Mouse (Mus musculus) MEL (cell line): ENCODE measurements around the gene Hmgb1. TPM values are rescaled to one million over a fixed set of nuclear protein-coding genes. Genes with fewer than 3 reads are reported as not detected.
A peak's percentile ranks its signal among the peaks of the same experiment; 100 is the strongest.

ENCODE experiments used
- DNase-seq: peaks from one replicate; pipeline ENCODE4 v3.0.0; 2011; ENCODE audit warnings: low read depth, low spot score
- H3K27ac ChIP-seq: 2 replicates; pipeline ENCODE4 v1.5.1; 2012; ENCODE audit warnings: low read depth, mild to moderate bottlenecking, control low read depth, low read length, moderate library complexity; ENCODE audit not compliant: control insufficient read depth
- H3K27me3 ChIP-seq, 2 experiments: fragments of 150-350 bp in 1 of 2; sonication (generic) in 1 of 2; 2 replicates each; pipeline ENCODE4 v1.6.1; 2012; ENCODE audit warnings: low read length in 2 of 2, mild to moderate bottlenecking in 2 of 2, improper control_type of control experiment in 1 of 2, moderate library complexity in 1 of 2; ENCODE audit not compliant: insufficient read depth in 2 of 2, control insufficient read depth in 1 of 2
- H3K36me3 ChIP-seq, 2 experiments: 2 replicates each; pipeline ENCODE4 v1.6.1; 2012 to 2014; ENCODE audit warnings: low read length in 2 of 2, improper control_type of control experiment in 1 of 2, inconsistent platforms in 1 of 2, mild to moderate bottlenecking in 1 of 2; ENCODE audit not compliant: insufficient read depth in 2 of 2, control insufficient read depth in 1 of 2
- H3K4me1 ChIP-seq, 2 experiments: fragments of 150-350 bp in 1 of 2; sonication (generic) in 1 of 2; 2 replicates each; pipeline ENCODE4 v1.6.1; 2012; ENCODE audit warnings: low read length in 2 of 2, improper control_type of control experiment in 1 of 2, mild to moderate bottlenecking in 1 of 2; ENCODE audit not compliant: insufficient read depth in 2 of 2, control insufficient read depth in 1 of 2
- H3K4me3 ChIP-seq, 2 experiments: fragments of 150-350 bp in 1 of 2; sonication (generic) in 1 of 2; 2 replicates each; pipeline ENCODE4 v1.5.1; 2012; ENCODE audit warnings: low read depth in 2 of 2, low read length in 2 of 2, mild to moderate bottlenecking in 2 of 2, moderate library complexity in 2 of 2, control low read depth in 1 of 2, improper control_type of control experiment in 1 of 2; ENCODE audit not compliant: control insufficient read depth in 1 of 2, insufficient read depth in 1 of 2
- H3K79me2 ChIP-seq: 2 replicates; pipeline ENCODE4 v1.6.1; 2012; ENCODE audit warnings: mild to moderate bottlenecking, low read length, moderate library complexity; ENCODE audit not compliant: control insufficient read depth, poor library complexity, insufficient read depth
- H3K9ac ChIP-seq: 2 replicates; pipeline ENCODE4 v1.6.1; 2012; ENCODE audit warnings: low read depth, mild to moderate bottlenecking, control low read depth, low read length, moderate library complexity; ENCODE audit not compliant: control insufficient read depth, poor library complexity, severe bottlenecking
- H3K9me3 ChIP-seq: fragments of 150-350 bp; sonication (generic); replicated peaks from 2 replicates; pipeline ENCODE4 v1.6.1; 2012; ENCODE audit warnings: mild to moderate bottlenecking, low read length, improper control_type of control experiment, moderate library complexity; ENCODE audit not compliant: insufficient read depth
- BHLHE40 ChIP-seq: IDR thresholded peaks from 2 replicates; pipeline ENCODE4 v1.6.1; 2012; ENCODE audit warnings: low read depth, mild to moderate bottlenecking, inconsistent platforms, low read length, improper control_type of control experiment, borderline replicate concordance
- CHD2 ChIP-seq: IDR thresholded peaks from 2 replicates; pipeline ENCODE4 v1.6.1; 2011; ENCODE audit warnings: low read length, improper control_type of control experiment
- E2F4 ChIP-seq: IDR thresholded peaks from 2 replicates; pipeline ENCODE4 v1.6.1; 2011; ENCODE audit warnings: low read depth, low read length, improper control_type of control experiment, borderline replicate concordance
- EP300 ChIP-seq, 2 experiments: IDR thresholded peaks; 2 replicates each; pipeline ENCODE4 v1.6.1; 2011; ENCODE audit warnings: improper control_type of control experiment in 2 of 2, low read length in 2 of 2, low read depth in 1 of 2, mild to moderate bottlenecking in 1 of 2
- GABPA ChIP-seq: IDR thresholded peaks from 2 replicates; pipeline ENCODE4 v1.6.1; 2012; ENCODE audit warnings: low read depth, mild to moderate bottlenecking, inconsistent platforms, low read length, improper control_type of control experiment, moderate library complexity
- HCFC1 ChIP-seq: IDR thresholded peaks from 2 replicates; pipeline ENCODE4 v1.6.1; 2012; ENCODE audit warnings: low read depth, mild to moderate bottlenecking, inconsistent platforms, low read length, improper control_type of control experiment, moderate library complexity
- JUND ChIP-seq: IDR thresholded peaks from 2 replicates; pipeline ENCODE4 v1.6.1; 2011; ENCODE audit warnings: low read depth, mild to moderate bottlenecking, improper control_type of control experiment, low read length
- MAZ ChIP-seq: IDR thresholded peaks from 2 replicates; pipeline ENCODE4 v1.6.1; 2012; ENCODE audit warnings: low read depth, mild to moderate bottlenecking, inconsistent platforms, low read length, improper control_type of control experiment
- MEF2A ChIP-seq: IDR thresholded peaks from 2 replicates; pipeline ENCODE4 v1.6.1; 2014; ENCODE audit warnings: low read depth, mild to moderate bottlenecking, inconsistent platforms, low read length, improper control_type of control experiment; ENCODE audit not compliant: poor library complexity, insufficient replicate concordance, severe bottlenecking; ENCODE audit errors: extremely low read depth
- MYB ChIP-seq: IDR thresholded peaks from 2 replicates; pipeline ENCODE4 v1.6.1; 2011; ENCODE audit warnings: mild to moderate bottlenecking, low read depth, low read length, improper control_type of control experiment
- NRF1 ChIP-seq: IDR thresholded peaks from 2 replicates; pipeline ENCODE4 v1.6.1; 2014; ENCODE audit warnings: low read depth, mild to moderate bottlenecking, inconsistent platforms, low read length, improper control_type of control experiment, moderate library complexity; ENCODE audit not compliant: poor library complexity, insufficient read depth, severe bottlenecking
- POLR2AphosphoS2 ChIP-seq: IDR thresholded peaks from 2 replicates; pipeline ENCODE4 v1.6.1; 2011; ENCODE audit warnings: low read length, improper control_type of control experiment
- TCF12 ChIP-seq: IDR thresholded peaks from 2 replicates; pipeline ENCODE4 v1.6.1; 2014; ENCODE audit warnings: low read depth, mild to moderate bottlenecking, inconsistent platforms, low read length, improper control_type of control experiment, moderate library complexity
- USF1 ChIP-seq: IDR thresholded peaks from 2 replicates; pipeline ENCODE4 v1.6.1; 2014; ENCODE audit warnings: low read depth, mild to moderate bottlenecking, inconsistent platforms, low read length, improper control_type of control experiment, moderate library complexity
- ZC3H11A ChIP-seq: IDR thresholded peaks from 2 replicates; pipeline ENCODE4 v1.6.1; 2012; ENCODE audit warnings: low read depth, mild to moderate bottlenecking, inconsistent platforms, low read length, improper control_type of control experiment
- ZKSCAN1 ChIP-seq: IDR thresholded peaks from 2 replicates; pipeline ENCODE4 v1.6.1; 2012; ENCODE audit warnings: low read depth, mild to moderate bottlenecking, inconsistent platforms, low read length, improper control_type of control experiment, moderate library complexity
- polyA plus RNA-seq, 2 experiments: library from polyadenylated mRNA; stranded (reverse) in 1 of 2; unstranded in 1 of 2; fragments of >175 nt in 1 of 2; fragments of >200 nt in 1 of 2; gene quantifications; 2 replicates each; pipeline versions ENCODE4 v1.2.1 to v1.2.4; 2012; ENCODE audit warnings: low replicate concordance in 2 of 2, low read depth in 1 of 2; ENCODE audit not compliant: insufficient read length in 2 of 2, insufficient read depth in 1 of 2, missing spikeins in 1 of 2
- total RNA-seq: library from RNA; depleted of rRNA; stranded (reverse); fragments of 300-350 nt; gene quantifications from 2 replicates; pipeline ENCODE4 v1.2.3, GENCODE M21; 2012

Hmgb1 gene
- total and polyA plus RNA-seq, 3 experiments = 600 to 678 TPM; not detected in 1

DNA sequence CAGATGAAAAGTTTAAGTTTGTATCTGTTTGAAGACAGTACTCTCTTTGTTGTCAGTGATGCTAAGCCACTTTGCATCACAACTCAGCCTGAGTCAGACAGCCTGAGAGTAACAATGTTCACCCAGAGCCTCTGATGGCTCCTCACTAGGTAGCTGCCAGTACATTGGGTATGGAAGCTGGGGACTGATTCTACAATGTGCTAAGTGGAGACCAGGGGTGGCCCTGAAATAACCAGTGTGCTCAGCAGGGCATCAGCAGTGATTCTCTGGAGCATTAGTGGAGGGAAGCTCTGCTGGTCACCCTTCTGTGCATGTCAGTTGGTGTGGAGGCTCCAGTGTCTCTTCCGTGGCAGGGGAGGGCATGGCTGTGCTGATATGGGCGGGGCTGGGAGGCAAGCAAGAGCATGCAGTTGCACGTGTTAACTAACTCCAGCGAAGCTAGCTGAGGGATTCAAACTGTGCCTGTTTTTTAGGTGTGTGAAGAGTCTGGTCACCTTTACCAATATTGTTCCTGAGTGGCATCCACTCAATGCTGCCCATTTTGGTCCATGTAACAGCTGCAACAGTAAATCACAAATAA lies 19.6 kb upstream of the Hmgb1 start:
- Histone ChIP-seq H3K4me3 (no peak overlapping the region), H3K27ac (no peak overlapping the region), H3K9me3 (no peaks in the 10 kb centered on the region), H3K36me3 (peaks cover 4 to 76% of the 10 kb centered on the region in 2 experiments; a peak in 3 of 4 replicates), H3K79me2 (peaks cover 11% of the 10 kb centered on the region), H3K27me3 (no peaks in the 10 kb centered on the region), H3K9ac (no peak overlapping the region), H3K4me1 (no peaks in the 10 kb centered on the region; a peak in 1 of 4 replicates)
- DNase-seq = no peak
- TF ChIP-seq MEF2A (no peak), ZKSCAN1 (no peak), HCFC1 (no peak), MAZ (no peak), CHD2 (no peak)

DNA sequence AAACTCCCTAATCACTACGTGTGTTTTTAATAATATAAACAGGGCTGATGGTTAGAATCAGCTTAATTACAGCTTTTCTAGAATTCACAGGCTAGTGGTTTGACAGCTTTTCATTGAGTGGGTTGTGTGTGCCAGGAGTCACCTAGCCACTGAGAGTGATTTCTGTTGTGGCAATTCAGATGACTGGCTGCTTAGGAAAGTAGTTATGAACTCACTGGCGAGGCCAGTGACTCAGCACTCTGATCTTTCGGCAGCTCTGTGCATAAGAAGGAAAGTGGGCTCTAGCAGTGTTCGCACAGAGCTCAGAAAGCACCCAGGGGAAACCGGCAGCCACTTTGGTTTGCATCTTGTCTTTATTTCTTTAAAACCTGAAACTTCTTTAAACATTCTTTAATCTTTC lies 18.7 kb upstream of the Hmgb1 start:
- no peak for TF ChIP-seq E2F4
- no peak for TF ChIP-seq USF1
- no peak for TF ChIP-seq TCF12
- no peak for TF ChIP-seq NRF1
- TF ChIP-seq BHLHE40 = no peak
- TF ChIP-seq ZC3H11A = no peak
- TF ChIP-seq POLR2AphosphoS2 = no peak
- no peak for TF ChIP-seq JUND
- TF ChIP-seq EP300 (IDR thresholded peaks at IDR 0.05; ENCODE audit: low read depth in 1 of 2, low read length in 2 of 2) = no peak
- TF ChIP-seq MYB = no peak
- TF ChIP-seq GABPA = no peak
- Histone ChIP-seq H3K27me3 (no peaks in the 10 kb centered on the region), H3K36me3 (peaks cover 8 to 76% of the 10 kb centered on the region in 2 experiments; a peak in 3 of 4 replicates), H3K4me1 (no peaks in the 10 kb centered on the region; a peak in 1 of 4 replicates), H3K9ac (no peak overlapping the region), H3K9me3 (no peaks in the 10 kb centered on the region), H3K27ac (no peak overlapping the region), H3K4me3 (no peak overlapping the region), H3K79me2 (peaks cover 16% of the 10 kb centered on the region)
- peak; percentile 42 for DNase-seq
